Mouse (Mus musculus): ENCODE results near the gene Gemin7.

- TF ChIP-seq CTCF (IDR thresholded peaks at IDR 0.05; ENCODE audit: low read depth) (no peak), EP300 (optimal IDR thresholded peaks at IDR 0.05) (no peak)
Observed at GRCm38 (mm10) chr7:19565803-19566202, 11.6 kb downstream of the Gemin7 start.
